Mouse (Mus musculus) adrenal gland, postnatal 25 days (tissue): ENCODE measurements around the gene Mageb16. TPM values are rescaled to one million over a fixed set of nuclear protein-coding genes. Genes with fewer than 3 reads are reported as not detected.

ENCODE experiments used
- DNase-seq: peaks from one replicate; pipeline ENCODE4 v3.0.0; 2021; ENCODE audit warnings: mixed read lengths
- long read RNA-seq: library from polyadenylated mRNA; stranded (forward); transcript quantifications from one replicate; pipeline ENCODE4 v2.0.0, GENCODE M21; 2021
- total RNA-seq: library from RNA; stranded (reverse); gene quantifications from 2 replicates; pipeline ENCODE4 v1.2.3, GENCODE M21; 2021

Mageb16 gene
- total RNA-seq = not detected in 2 replicates
- long read RNA-seq = 0 reads

- no peak for DNase-seq
Measured at GRCm38 (mm10) chrX:79671411-79671810, at the start of gene Mageb16. Gene Mageb16 (minus strand): TSS chrX:79671435.

GRCm38 (mm10) chrX:79651091-79651490 lies 20.1 kb downstream of the Mageb16 start:
- DNase-seq = peak; percentile 11

GRCm38 (mm10) chrX:79635396-79635795 lies 35.8 kb downstream of the Mageb16 start:
- no peak for DNase-seq

GRCm38 (mm10) chrX:79606462-79606861 lies 64.8 kb downstream of the Mageb16 start:
- no peak for DNase-seq

Other genes with a start within 250 kb of the Mageb16 start
- gene Gm7173, start 154.2 kb downstream of the Mageb16 start, total RNA-seq = 1.0 and 1.6 TPM in 2 replicates